Mouse (Mus musculus): Measurements from ENCODE around the gene Cptp. TPM values are rescaled to one million over a fixed set of nuclear protein-coding genes. Genes with fewer than 3 reads are reported as not detected.

Gene Cptp
- 43.1 and 47.1 TPM in 2 replicates for polyA plus RNA-seq (2012; rRNA removed)

DNA sequence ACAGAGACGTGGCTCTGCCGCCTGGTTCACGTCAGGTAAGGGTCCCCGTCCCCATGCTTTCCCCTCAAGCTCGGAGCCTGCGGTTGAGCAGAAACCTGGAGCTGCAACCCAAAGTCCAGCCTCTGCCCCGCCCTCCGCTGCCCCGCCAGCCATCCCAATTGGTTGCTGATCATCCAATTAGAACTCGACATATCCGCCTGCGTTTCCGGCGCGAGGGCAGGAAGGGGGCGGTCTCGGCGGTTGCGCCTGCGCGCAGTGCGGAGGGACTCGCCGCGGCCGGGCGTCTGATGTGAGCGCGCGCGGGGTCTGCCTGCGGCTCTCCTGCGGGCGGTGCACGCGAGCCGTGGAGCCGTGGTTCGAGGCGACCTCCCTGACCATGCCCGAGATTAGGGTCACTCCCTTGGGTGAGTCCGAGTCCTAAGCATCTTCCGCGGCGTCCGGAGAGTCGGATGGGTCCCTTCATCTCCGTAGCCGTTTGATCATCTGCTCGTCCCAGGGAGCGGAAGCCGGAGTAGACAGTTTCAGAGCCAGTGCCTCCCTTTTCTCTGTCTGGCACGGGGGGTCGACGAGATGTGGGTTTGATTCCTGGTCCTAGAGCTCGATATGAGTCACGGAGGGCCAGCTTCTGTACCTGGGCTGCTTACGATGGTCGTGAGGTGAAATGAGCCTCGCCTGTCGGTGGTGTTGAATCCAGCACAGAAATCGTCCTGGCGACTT lies at the start of gene Cptp, which contains the start of gene Ints11:
Gene Cptp, minus strand, starts transcription at position 124 of the 717 bp plus-strand sequence.
Gene Ints11, plus strand, starts transcription at position 230 of the 717 bp plus-strand sequence.

DNA sequence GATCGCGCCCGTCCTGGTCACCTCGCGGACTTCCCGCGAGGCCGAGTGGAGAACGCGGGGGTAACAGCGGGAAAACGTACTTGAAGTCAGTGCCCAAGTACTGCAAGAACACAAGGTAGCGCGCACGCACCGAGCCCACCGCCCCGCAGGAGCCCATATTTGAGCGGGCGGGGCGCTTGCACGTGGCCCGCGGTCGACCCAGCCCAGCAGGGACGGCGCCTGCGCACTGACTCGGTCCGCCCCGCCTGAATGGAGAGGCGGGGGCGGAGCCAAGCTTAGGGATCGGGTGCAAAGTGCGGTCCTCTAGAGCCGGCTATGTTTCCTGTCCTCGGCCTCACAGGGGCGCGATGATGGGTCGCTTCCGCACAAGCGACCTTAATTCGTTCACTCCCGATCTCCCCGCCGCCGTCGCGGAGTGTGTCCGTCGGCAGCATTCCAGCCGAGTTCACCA lies 22.3 kb upstream of the Cptp start, which contains the start of the genes Pusl1 and Acap3:
Gene Pusl1, minus strand, starts transcription at position 231 of the 451 bp plus-strand sequence.
Gene Acap3, plus strand, starts transcription at position 272 of the 451 bp plus-strand sequence.

DNA sequence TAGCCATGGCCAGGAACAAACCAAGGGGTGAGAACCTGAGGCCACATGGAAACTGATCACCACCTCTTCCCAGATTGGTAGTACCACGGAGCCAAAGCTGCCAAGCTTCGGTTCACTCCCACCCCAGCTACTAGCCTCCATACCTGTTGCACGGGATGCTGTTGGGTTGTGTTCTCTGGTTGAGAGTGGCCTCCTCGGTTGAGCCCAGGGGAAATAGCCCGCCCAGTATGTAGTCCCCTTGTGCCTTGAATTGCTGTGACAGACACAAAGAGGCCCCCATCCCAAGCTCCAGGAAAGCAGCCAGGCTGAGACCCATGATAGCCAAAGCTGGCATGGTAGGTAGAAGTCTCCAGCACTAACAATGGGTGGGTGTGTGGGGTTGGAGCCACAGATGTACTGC lies 6.2 kb downstream of the Cptp start, which contains the start of gene Tas1r3:
Gene Tas1r3, minus strand, starts transcription at position 362 of the 400 bp plus-strand sequence.

DNA sequence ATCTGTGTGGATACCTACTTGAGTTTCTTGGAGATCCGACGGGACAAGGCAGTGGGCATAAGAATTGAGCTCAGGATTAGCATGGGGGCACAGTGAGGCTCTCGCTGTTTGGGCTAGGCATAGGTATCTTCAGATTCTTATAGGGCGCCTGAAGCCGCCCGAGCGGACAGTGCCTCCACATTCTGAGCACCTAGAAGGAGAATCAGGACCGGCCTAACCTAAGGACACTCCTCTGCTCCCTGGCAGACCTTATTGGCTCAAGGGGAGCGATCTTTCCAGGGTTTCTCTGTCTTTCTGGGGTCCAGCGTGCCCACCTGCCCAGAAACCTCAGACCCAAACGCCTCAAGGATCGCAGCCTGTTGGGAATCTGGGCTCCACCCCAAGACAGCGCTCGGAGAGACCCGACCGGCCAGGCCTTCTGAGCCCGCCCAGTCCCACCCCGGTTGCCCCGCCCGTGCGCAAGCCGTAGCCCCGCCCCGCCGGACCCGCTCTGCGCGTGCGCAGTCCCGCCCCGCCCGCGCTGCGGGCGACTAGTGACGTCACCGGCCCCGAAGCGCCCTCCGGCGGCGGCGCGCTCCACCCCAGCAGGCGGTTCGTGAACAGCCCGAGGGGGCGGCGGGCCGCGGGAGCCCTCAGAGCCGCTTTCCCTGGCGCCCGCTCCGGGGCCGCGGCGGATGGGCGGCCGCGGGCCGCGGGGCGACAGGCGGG lies 22.2 kb downstream of the Cptp start, which contains the start of gene Dvl1:
Gene Dvl1, plus strand, starts transcription at position 532 of the 708 bp plus-strand sequence.

DNA sequence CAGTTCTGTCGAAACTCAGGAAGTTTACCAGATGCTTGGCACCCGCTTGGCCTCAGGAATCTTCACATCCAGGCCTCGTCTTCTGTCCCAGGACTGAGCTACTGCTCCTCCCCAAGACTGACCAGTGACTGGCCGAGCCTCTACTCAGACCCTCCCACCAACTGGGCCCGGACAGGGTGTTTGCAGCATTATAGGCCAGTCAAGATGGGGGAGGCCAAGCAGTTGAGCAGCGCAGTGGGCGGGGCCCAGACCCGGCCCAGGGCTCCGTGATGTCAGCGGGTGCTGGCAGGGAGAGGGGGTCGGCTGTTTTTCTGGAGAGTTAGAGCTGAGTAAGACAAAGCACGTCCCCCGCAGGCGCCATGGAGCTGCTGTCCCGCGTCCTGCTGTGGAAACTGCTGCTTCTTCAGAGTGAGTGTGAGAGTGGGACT lies 29.7 kb downstream of the Cptp start, which contains the start of gene Mxra8:
Gene Mxra8, plus strand, starts transcription at position 198 of the 428 bp plus-strand sequence.

DNA sequence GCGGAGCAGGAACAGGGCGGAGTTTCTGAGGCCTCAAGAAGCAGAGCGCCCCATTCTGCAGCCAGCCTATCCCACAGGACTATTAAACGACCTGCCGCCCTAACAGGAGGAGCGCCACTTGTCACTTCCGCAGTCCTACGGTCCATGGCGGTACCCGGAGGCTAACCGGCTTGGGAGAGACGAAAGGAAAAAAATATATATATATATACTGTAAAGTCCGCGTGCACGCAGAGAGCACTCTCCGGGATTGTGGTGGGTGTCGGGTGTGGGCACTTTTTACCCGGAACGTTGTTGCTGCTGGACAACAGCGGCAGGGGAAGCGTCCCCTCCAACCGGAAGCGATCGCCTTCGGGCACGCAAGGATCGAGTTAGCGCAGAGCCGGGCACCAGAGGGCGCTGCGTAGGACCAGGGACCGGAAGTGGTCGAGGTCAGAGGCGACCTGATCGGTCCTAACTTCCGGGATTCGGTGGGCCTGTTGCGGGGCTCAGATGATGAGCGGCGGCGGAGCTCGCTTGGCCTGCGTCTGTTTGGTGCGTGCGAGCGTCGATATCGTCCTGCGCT lies 38.0 kb downstream of the Cptp start, which contains the start of gene Aurkaip1:
Gene Aurkaip1, plus strand, starts transcription at position 68 of the 562 bp plus-strand sequence.

Other genes with a start within 250 kb of the Cptp start
- 14.6 and 18.3 TPM in 2 replicates for gene Cdk11b, start 244.6 kb downstream of the Cptp start, polyA plus RNA-seq (2012; rRNA removed)
- gene Gm10563, start 224.0 kb downstream of the Cptp start, polyA plus RNA-seq (2012; rRNA removed): not detected in 2 replicates
- gene Mmp23, start 216.1 kb downstream of the Cptp start, polyA plus RNA-seq (2012; rRNA removed): 270 and 504 TPM in 2 replicates
- gene Mib2, start 200.2 kb downstream of the Cptp start, polyA plus RNA-seq (2012; rRNA removed): 183 and 185 TPM in 2 replicates
- gene Fndc10, start 175.1 kb downstream of the Cptp start, polyA plus RNA-seq (2012; rRNA removed): 119 and 120 TPM in 2 replicates
- gene Ssu72, start 164.6 kb downstream of the Cptp start, polyA plus RNA-seq (2012; rRNA removed): 155 and 186 TPM in 2 replicates
- 4.8 and 6.1 TPM in 2 replicates for gene Tmem240, start 134.6 kb downstream of the Cptp start, polyA plus RNA-seq (2012; rRNA removed)
- gene Atad3a, start 108.3 kb downstream of the Cptp start, polyA plus RNA-seq (2012; rRNA removed): 164 and 228 TPM in 2 replicates
- gene Vwa1, start 94.7 kb downstream of the Cptp start, polyA plus RNA-seq (2012; rRNA removed): 38.0 and 45.5 TPM in 2 replicates
- 0.81 and 0.84 TPM in 2 replicates for gene Tmem88b, start 83.6 kb downstream of the Cptp start, polyA plus RNA-seq (2012; rRNA removed)
- 7.0 and 7.3 TPM in 2 replicates for gene Ankrd65, start 79.0 kb downstream of the Cptp start, polyA plus RNA-seq (2012; rRNA removed)
- 47.9 and 50.3 TPM in 2 replicates for gene Mrpl20, start 66.6 kb downstream of the Cptp start, polyA plus RNA-seq (2012; rRNA removed)
- gene Ccnl2, start 57.0 kb downstream of the Cptp start, polyA plus RNA-seq (2012; rRNA removed): 79.1 and 80.1 TPM in 2 replicates
- gene Aurkaip1, start 38.2 kb downstream of the Cptp start, polyA plus RNA-seq (2012; rRNA removed): 206 and 229 TPM in 2 replicates
- gene Mxra8, start 29.8 kb downstream of the Cptp start, polyA plus RNA-seq (2012; rRNA removed): 550 and 561 TPM in 2 replicates
- 237 and 243 TPM in 2 replicates for gene Dvl1, start 22.0 kb downstream of the Cptp start, polyA plus RNA-seq (2012; rRNA removed)
- gene Tas1r3, start 6.1 kb downstream of the Cptp start, polyA plus RNA-seq (2012; rRNA removed): 1.3 and 1.4 TPM in 2 replicates
- gene Ints11, start 106 bp upstream of the Cptp start, polyA plus RNA-seq (2012; rRNA removed): 49.6 and 63.3 TPM in 2 replicates
- gene Pusl1, start 22.3 kb upstream of the Cptp start, polyA plus RNA-seq (2012; rRNA removed): 142 and 148 TPM in 2 replicates
- gene Acap3, start 22.4 kb upstream of the Cptp start, polyA plus RNA-seq (2012; rRNA removed): 47.6 and 51.6 TPM in 2 replicates
- gene Ube2j2, start 74.4 kb upstream of the Cptp start, polyA plus RNA-seq (2012; rRNA removed): 132 and 145 TPM in 2 replicates
- gene C1qtnf12, start 92.9 kb upstream of the Cptp start, polyA plus RNA-seq (2012; rRNA removed): 68.8 and 73.0 TPM in 2 replicates
- 24.3 and 26.5 TPM in 2 replicates for gene B3galt6, start 123.2 kb upstream of the Cptp start, polyA plus RNA-seq (2012; rRNA removed)
- 48.7 and 65.1 TPM in 2 replicates for gene Sdf4, start 123.4 kb upstream of the Cptp start, polyA plus RNA-seq (2012; rRNA removed)
- gene Tnfrsf4, start 144.4 kb upstream of the Cptp start, polyA plus RNA-seq (2012; rRNA removed): 3.9 and 6.8 TPM in 2 replicates
- 1.3 and 2.4 TPM in 2 replicates for gene Tnfrsf18, start 156.7 kb upstream of the Cptp start, polyA plus RNA-seq (2012; rRNA removed)
- gene Ttll10, start 190.0 kb upstream of the Cptp start, polyA plus RNA-seq (2012; rRNA removed): 12.9 and 21.0 TPM in 2 replicates
- 41.1 and 43.5 TPM in 2 replicates for gene 9430015G10Rik, start 240.5 kb upstream of the Cptp start, polyA plus RNA-seq (2012; rRNA removed)

All from ovary, adult 2 months (tissue).